Mouse (Mus musculus) bone marrow macrophage, adult 2 months (primary cell): ENCODE data around the gene Gucy2d.

ENCODE experiments used
- CTCF ChIP-seq: IDR thresholded peaks from 2 replicates; pipeline ENCODE4 v1.5.1; 2012; ENCODE audit warnings: low read depth, mild to moderate bottlenecking, low read length, moderate library complexity
- POLR2A ChIP-seq: IDR thresholded peaks from 2 replicates; pipeline ENCODE4 v1.6.1; 2012; ENCODE audit warnings: mild to moderate bottlenecking, low read depth, low read length, borderline replicate concordance

- TF ChIP-seq POLR2A = no peak
- TF ChIP-seq CTCF = no peak
Measured at GRCm38 (mm10) chr7:98503951-98504647, 63.9 kb downstream of the Gucy2d start.
